Mouse (Mus musculus): ENCODE results near the gene Galnt17.

DNA sequence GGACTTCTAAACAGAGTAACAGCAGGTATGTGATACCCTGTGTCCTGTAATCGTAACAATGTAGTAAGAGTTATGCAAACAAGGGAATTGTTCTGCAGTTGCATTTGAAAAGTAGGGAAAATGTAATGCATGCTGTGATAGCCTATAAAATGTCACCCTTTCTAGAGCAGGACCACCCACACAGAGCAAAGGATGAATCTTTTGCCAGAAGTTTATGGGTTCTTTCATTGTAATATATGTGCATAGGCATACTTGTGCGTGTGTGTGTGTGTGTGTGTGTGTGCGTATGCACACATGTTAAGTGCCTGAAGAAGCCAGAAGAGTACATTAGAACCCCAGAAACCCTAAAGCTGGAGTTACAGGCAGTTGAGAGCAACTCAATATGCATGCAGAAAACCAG is 59.9 kb downstream of the Galnt17 start:
- TF ChIP-seq CTCF (IDR thresholded peaks at IDR 0.05; ENCODE audit: borderline replicate concordance, extremely low read depth, insufficient read depth, insufficient read length) (no peak), POLR2A (IDR thresholded peaks at IDR 0.05; ENCODE audit: borderline replicate concordance, extremely low read depth, insufficient read depth, insufficient read length, poor library complexity, severe bottlenecking) (no peak)

All from brain, embryonic 14.5 days (tissue).